Mouse (Mus musculus) stomach, postnatal 0 days (tissue): ENCODE results near the gene Arrdc4. TPM values are rescaled to one million over a fixed set of nuclear protein-coding genes. Genes with fewer than 3 reads are reported as not detected.

Experiments used
- ATAC-seq: fragments of 200-750 bp; cut with Nextera tagmentation; 2 replicates; pipeline ENCODE4 v1.8.0; 2017; ENCODE audit not compliant: low FRiP score, low TSS enrichment
- DNase-seq: peaks from one replicate; pipeline ENCODE4 v3.0.0-alpha.2; 2016; ENCODE audit warnings: low spot score
- H3K27ac ChIP-seq: fragments of 300-500 bp; sonication (generic); replicated peaks from 2 replicates; pipeline ENCODE4 v1.5.1; 2014; ENCODE audit warnings: mild to moderate bottlenecking, control low read depth
- H3K27me3 ChIP-seq: fragments of 300-500 bp; sonication (generic); 2 replicates; pipeline ENCODE4 v1.6.1; 2014; ENCODE audit warnings: low read length; ENCODE audit not compliant: control insufficient read depth, insufficient read depth
- H3K36me3 ChIP-seq: fragments of 300-500 bp; sonication (generic); 2 replicates; pipeline ENCODE4 v1.6.1; 2014; ENCODE audit warnings: low read length, mixed read lengths; ENCODE audit not compliant: control insufficient read depth, insufficient read depth
- H3K4me1 ChIP-seq: fragments of 300-500 bp; sonication (generic); replicated peaks from 2 replicates; pipeline ENCODE4 v1.6.1; 2014; ENCODE audit warnings: antibody characterized with exemption; ENCODE audit not compliant: control insufficient read depth, insufficient read depth
- H3K4me2 ChIP-seq: fragments of 300-500 bp; sonication (generic); replicated peaks from 2 replicates; pipeline ENCODE4 v1.6.1; 2014; ENCODE audit warnings: low read depth, mild to moderate bottlenecking, control low read depth, moderate library complexity
- H3K4me3 ChIP-seq: fragments of 300-500 bp; sonication (generic); 2 replicates; pipeline ENCODE4 v1.5.1; 2014; ENCODE audit warnings: low read depth, low read length, control low read depth
- H3K9ac ChIP-seq: fragments of 300-500 bp; sonication (generic); 2 replicates; pipeline ENCODE4 v1.6.1; 2014; ENCODE audit warnings: mild to moderate bottlenecking, low read length, control low read depth, mixed read lengths
- H3K9me3 ChIP-seq: fragments of 300-500 bp; sonication (generic); 2 replicates; pipeline ENCODE4 v1.6.1; 2016; ENCODE audit warnings: low read length; ENCODE audit not compliant: control insufficient read depth
- CTCF ChIP-seq: IDR thresholded peaks from 2 replicates; pipeline ENCODE4 v1.5.1; 2016; ENCODE audit warnings: antibody characterized with exemption, low read depth, mild to moderate bottlenecking, moderate library complexity
- EP300 ChIP-seq: optimal IDR thresholded peaks from 2 replicates; pipeline ENCODE3; 2016; ENCODE audit warnings: antibody characterized with exemption
- WGBS: fragments of 180-500 bp; shearing (Covaris S2); extraction: QIAGEN DNeasy Blood & Tissue Kit; methylation state at CpG from one replicate; pipeline ENCODE4 v1.1.7; 2014; 5-methylcytosine and 5-hydroxymethylcytosine counted together
- polyA plus RNA-seq: library from polyadenylated mRNA; unstranded; fragments of >200 nt; fragmentation: Nextera tagmentation; extraction: Ambion mirVana; gene quantifications from 2 replicates; pipeline ENCODE4 v1.2.1, GENCODE M21; 2015

Arrdc4 gene
- polyA plus RNA-seq, 1 experiment from 2014 or later: 71.9 TPM

GRCm38 (mm10) chr7:68765926-68766325, 16.9 kb upstream of the Arrdc4 start:
- no peak overlapping the region for H3K4me3 ChIP-seq
- H3K27ac ChIP-seq: no peak overlapping the region
- no peak overlapping the region for H3K4me2 ChIP-seq
- H3K4me1 ChIP-seq: no peaks in the 10 kb centered on the region
- no peaks in the 10 kb centered on the region for H3K9me3 ChIP-seq
- no peak for ATAC-seq
- H3K36me3 ChIP-seq: no peaks in the 10 kb centered on the region
- 59% methylated on average over 4 of the region's 4 CpGs for WGBS
- H3K9ac ChIP-seq: no peak overlapping the region
- TF ChIP-seq CTCF: no peak
- no peak for TF ChIP-seq EP300
- no peak for DNase-seq
- H3K27me3 ChIP-seq: no peaks in the 10 kb centered on the region

GRCm38 (mm10) chr7:68759148-68759724, 10.2 kb upstream of the Arrdc4 start:
- H3K4me3 ChIP-seq: no peak overlapping the region
- H3K4me1 ChIP-seq: no peaks in the 10 kb centered on the region
- H3K27ac ChIP-seq: no peak overlapping the region
- no peak overlapping the region for H3K9ac ChIP-seq
- WGBS: 70% methylated on average over 6 of the region's 6 CpGs
- no peaks in the 10 kb centered on the region for H3K36me3 ChIP-seq
- DNase-seq (no peak), ATAC-seq (no peak)
- no peaks in the 10 kb centered on the region for H3K9me3 ChIP-seq
- H3K4me2 ChIP-seq: no peak overlapping the region
- TF ChIP-seq CTCF (no peak), EP300 (no peak)
- H3K27me3 ChIP-seq: no peaks in the 10 kb centered on the region

- no peak for TF ChIP-seq CTCF
- TF ChIP-seq EP300: no peak
- no peak for DNase-seq
- 86% methylated on average over 6 of the region's 6 CpGs for WGBS
Measured at GRCm38 (mm10) chr7:68756656-68757204, 7.7 kb upstream of the Arrdc4 start.

GRCm38 (mm10) chr7:68749919-68750318, 878 bp upstream of the Arrdc4 start:
- 0 out of 2 replicates have a peak, but pooled peaks cover 3% of the 10 kb centered on the region for H3K4me1 ChIP-seq
- H3K4me3 ChIP-seq: peak overlapping the region; percentile 26; the same call in 1 of the 2 replicates
- H3K27ac ChIP-seq: peak overlapping the region; percentile 88
- WGBS: 40% methylated on average over 8 of the region's 8 CpGs
- TF ChIP-seq CTCF (no peak), EP300 (no peak)
- H3K9ac ChIP-seq: peak overlapping the region; percentile 38; the same call in 1 of the 2 replicates
- no peaks in the 10 kb centered on the region; the same call in 1 of the 2 replicates for H3K36me3 ChIP-seq
- DNase-seq (peak; percentile 44), ATAC-seq (no peak)
- no peaks in the 10 kb centered on the region for H3K27me3 ChIP-seq
- peak overlapping the region; percentile 44 for H3K4me2 ChIP-seq
- no peaks in the 10 kb centered on the region for H3K9me3 ChIP-seq

More at GRCm38 (mm10) chr7:68756656-68757204, 7.7 kb upstream of the Arrdc4 start:
- ATAC-seq: no peak
- H3K4me3 ChIP-seq: no peak overlapping the region
- H3K27ac ChIP-seq: no peak overlapping the region
- no peak overlapping the region for H3K9ac ChIP-seq
- H3K4me2 ChIP-seq: no peak overlapping the region
- H3K36me3 ChIP-seq: no peaks in the 10 kb centered on the region
- no peaks in the 10 kb centered on the region for H3K4me1 ChIP-seq
- H3K27me3 ChIP-seq: no peaks in the 10 kb centered on the region
- no peaks in the 10 kb centered on the region for H3K9me3 ChIP-seq

GRCm38 (mm10) chr7:68748361-68748760, 680 bp downstream of the Arrdc4 start:
- peak overlapping the region; percentile 98 for H3K9ac ChIP-seq
- DNase-seq: peak; percentile 45
- no peaks in the 10 kb centered on the region; the same call in none of the 2 replicates for H3K36me3 ChIP-seq
- no peak for ATAC-seq
- TF ChIP-seq CTCF (no peak), EP300 (no peak)
- peak overlapping the region; percentile 92 for H3K4me3 ChIP-seq
- peak overlapping the region; percentile 82 for H3K4me2 ChIP-seq
- WGBS: 9% methylated on average over 8 of the region's 8 CpGs
- H3K27me3 ChIP-seq: no peaks in the 10 kb centered on the region
- peak overlapping the region; percentile 98 for H3K27ac ChIP-seq
- 0 out of 2 replicates have a peak, but pooled peaks cover 3% of the 10 kb centered on the region for H3K4me1 ChIP-seq
- H3K9me3 ChIP-seq: no peaks in the 10 kb centered on the region

- H3K9me3 ChIP-seq: no peaks in the 10 kb centered on the region
- no peak overlapping the region for H3K4me2 ChIP-seq
- H3K9ac ChIP-seq: no peak overlapping the region
- H3K4me1 ChIP-seq: 0 out of 2 replicates have a peak, but pooled peaks cover 3% of the 10 kb centered on the region
- TF ChIP-seq EP300: no peak
- peaks cover 26% of the 10 kb centered on the region for H3K36me3 ChIP-seq
- no peak for DNase-seq
- no peak overlapping the region for H3K27ac ChIP-seq
- no peak for ATAC-seq
- no peaks in the 10 kb centered on the region for H3K27me3 ChIP-seq
- 67% methylated on average over 9 of the region's 9 CpGs for WGBS
- H3K4me3 ChIP-seq: no peak overlapping the region
Measured at GRCm38 (mm10) chr7:68744616-68745015, 4.4 kb downstream of the Arrdc4 start.
